Mouse (Mus musculus) G1E (cell line): ENCODE results near the gene Tmem179.

Experiments used
- CTCF ChIP-seq: IDR thresholded peaks from 2 replicates; pipeline ENCODE4 v1.5.1; 2012; ENCODE audit warnings: low read depth, low read length, inconsistent platforms, mixed read lengths
- GATA1 ChIP-seq: IDR thresholded peaks from 2 replicates; pipeline ENCODE4 v1.6.1; 2012; ENCODE audit warnings: borderline replicate concordance, low read length, inconsistent platforms, mixed read lengths
- GATA2 ChIP-seq: IDR thresholded peaks from 2 replicates; pipeline ENCODE4 v1.6.1; 2012; ENCODE audit warnings: low read depth, low read length, inconsistent platforms, borderline replicate concordance
- TAL1 ChIP-seq: conservative IDR thresholded peaks from 2 replicates; pipeline ENCODE4 v1.6.1; 2012; ENCODE audit warnings: low read depth, low read length, inconsistent platforms, mixed read lengths

DNA sequence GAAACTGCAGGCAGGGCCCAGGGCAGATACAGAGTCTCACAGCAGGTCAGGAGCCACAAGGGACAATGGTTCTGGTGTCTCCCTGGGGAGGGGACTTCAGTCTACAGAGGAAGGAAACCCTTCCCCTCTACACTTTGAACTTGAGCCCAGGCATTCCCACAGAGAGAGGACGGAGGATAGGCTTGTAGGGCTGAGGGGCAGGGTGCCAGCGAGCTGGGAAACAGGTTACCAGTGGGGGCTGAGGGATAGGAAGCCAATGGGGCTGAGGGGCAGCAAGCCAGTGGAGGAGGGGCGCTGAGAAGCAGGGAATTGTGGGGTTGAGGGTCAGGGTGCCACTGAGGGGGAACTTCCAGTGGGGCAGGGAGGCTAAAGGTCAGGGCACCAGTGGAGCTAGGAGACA is 42.7 kb upstream of the Tmem179 start:
- TF ChIP-seq CTCF (no peak), GATA2 (no peak), GATA1 (no peak), TAL1 (no peak)
